Mouse (Mus musculus) midbrain, embryonic 15.5 days (tissue): ENCODE measurements around the gene Wdr41. TPM values are rescaled to one million over a fixed set of nuclear protein-coding genes. Genes with fewer than 3 reads are reported as not detected.

Experiments used
- ATAC-seq: fragments of 200-750 bp; cut with Nextera tagmentation; replicated peaks from 2 replicates; pipeline ENCODE4 v1.8.0; 2017; ENCODE audit warnings: moderate TSS enrichment
- H3K27ac ChIP-seq: fragments of 300-500 bp; sonication (generic); 2 replicates; pipeline ENCODE4 v1.5.1; 2015; ENCODE audit warnings: mild to moderate bottlenecking, inconsistent platforms
- H3K27me3 ChIP-seq: fragments of 300-500 bp; sonication (generic); replicated peaks from 2 replicates; pipeline ENCODE4 v1.6.1; 2015; ENCODE audit warnings: inconsistent platforms
- H3K36me3 ChIP-seq: fragments of 300-500 bp; sonication (generic); replicated peaks from 2 replicates; pipeline ENCODE4 v1.6.1; 2015; ENCODE audit warnings: inconsistent platforms
- H3K4me1 ChIP-seq: fragments of 300-500 bp; sonication (generic); 2 replicates; pipeline ENCODE4 v1.6.1; 2015; ENCODE audit warnings: inconsistent platforms
- H3K4me2 ChIP-seq: fragments of 300-500 bp; sonication (generic); 2 replicates; pipeline ENCODE4 v1.6.1; 2015; ENCODE audit warnings: inconsistent platforms, mild to moderate bottlenecking, moderate library complexity
- H3K4me3 ChIP-seq: fragments of 300-500 bp; sonication (generic); 2 replicates; pipeline ENCODE4 v1.5.1; 2015; ENCODE audit warnings: mild to moderate bottlenecking, inconsistent platforms
- H3K9ac ChIP-seq: fragments of 300-500 bp; sonication (generic); 2 replicates; pipeline ENCODE4 v1.6.1; 2015; ENCODE audit warnings: mild to moderate bottlenecking, inconsistent platforms
- H3K9me3 ChIP-seq: fragments of 300-500 bp; sonication (generic); 2 replicates; pipeline ENCODE4 v1.6.1; 2016; ENCODE audit warnings: inconsistent platforms
- WGBS: fragments of 180-500 bp; shearing (Covaris S2); methylation state at CpG from one replicate; pipeline ENCODE4 v1.1.7; 2015; ENCODE audit warnings: mixed read lengths; 5-methylcytosine and 5-hydroxymethylcytosine counted together
- polyA plus RNA-seq: library from polyadenylated mRNA; unstranded; fragments of >200 nt; fragmentation: Nextera tagmentation; extraction: Ambion mirVana; gene quantifications from 2 replicates; pipeline ENCODE4 v1.2.1, GENCODE M21; 2015

The Wdr41 gene
- polyA plus RNA-seq, 1 experiment from 2014 or later = 24.9 TPM

- Histone ChIP-seq H3K27me3 (no peaks in the 10 kb centered on the region), H3K27ac (no peak overlapping the region), H3K36me3 (no peaks in the 10 kb centered on the region), H3K4me1 (no peaks in the 10 kb centered on the region), H3K4me3 (no peak overlapping the region), H3K9me3 (no peaks in the 10 kb centered on the region), H3K9ac (no peak overlapping the region), H3K4me2 (no peak overlapping the region)
- no peak for ATAC-seq
- WGBS = 75% methylated on average over 9 of the region's 9 CpGs
Measured at GRCm38 (mm10) chr13:95040140-95040738, 64.1 kb downstream of the Wdr41 start.

GRCm38 (mm10) chr13:95044108-95044507 is 68.0 kb downstream of the Wdr41 start:
- no peak overlapping the region for H3K4me2 ChIP-seq
- WGBS = 65% methylated on average over 1 of the region's 1 CpGs
- no peak overlapping the region for H3K27ac ChIP-seq
- no peaks in the 10 kb centered on the region for H3K4me1 ChIP-seq
- no peak overlapping the region for H3K9ac ChIP-seq
- no peaks in the 10 kb centered on the region for H3K27me3 ChIP-seq
- H3K4me3 ChIP-seq = no peak overlapping the region
- H3K36me3 ChIP-seq = no peaks in the 10 kb centered on the region
- no peak for ATAC-seq
- no peaks in the 10 kb centered on the region for H3K9me3 ChIP-seq

GRCm38 (mm10) chr13:95050398-95050797 is 74.3 kb downstream of the Wdr41 start:
- WGBS = 90% methylated on average over 4 of the region's 4 CpGs
- no peak overlapping the region for H3K27ac ChIP-seq
- no peak overlapping the region for H3K4me3 ChIP-seq
- H3K36me3 ChIP-seq = no peaks in the 10 kb centered on the region
- no peak overlapping the region for H3K9ac ChIP-seq
- H3K4me2 ChIP-seq = no peak overlapping the region
- ATAC-seq = no peak
- H3K27me3 ChIP-seq = no peaks in the 10 kb centered on the region
- no peaks in the 10 kb centered on the region for H3K9me3 ChIP-seq
- H3K4me1 ChIP-seq = no peaks in the 10 kb centered on the region

- Histone ChIP-seq H3K4me1 (no peaks in the 10 kb centered on the region), H3K9ac (no peak overlapping the region), H3K9me3 (no peaks in the 10 kb centered on the region), H3K27me3 (no peaks in the 10 kb centered on the region), H3K4me3 (no peak overlapping the region), H3K36me3 (no peaks in the 10 kb centered on the region), H3K4me2 (no peak overlapping the region), H3K27ac (no peak overlapping the region)
- no peak for ATAC-seq
- 88% methylated on average over 3 of the region's 3 CpGs for WGBS
Measured at GRCm38 (mm10) chr13:95052421-95052820, 76.3 kb downstream of the Wdr41 start.

- H3K4me1 ChIP-seq = no peaks in the 10 kb centered on the region
- no peaks in the 10 kb centered on the region for H3K27me3 ChIP-seq
- H3K9me3 ChIP-seq = no peaks in the 10 kb centered on the region
- 60% methylated on average over 1 of the region's 1 CpGs for WGBS
- no peaks in the 10 kb centered on the region for H3K36me3 ChIP-seq
- no peak overlapping the region for H3K4me2 ChIP-seq
- no peak overlapping the region for H3K4me3 ChIP-seq
- no peak overlapping the region for H3K27ac ChIP-seq
- ATAC-seq = no peak
- no peak overlapping the region for H3K9ac ChIP-seq
Measured at GRCm38 (mm10) chr13:95055742-95056388, 79.7 kb downstream of the Wdr41 start.

- no peaks in the 10 kb centered on the region for H3K27me3 ChIP-seq
- no peaks in the 10 kb centered on the region for H3K36me3 ChIP-seq
- H3K4me2 ChIP-seq = no peak overlapping the region
- H3K4me3 ChIP-seq = no peak overlapping the region
- ATAC-seq = no peak
- H3K4me1 ChIP-seq = no peaks in the 10 kb centered on the region
- WGBS = 86% methylated on average over 11 of the region's 11 CpGs
- H3K27ac ChIP-seq = no peak overlapping the region
- H3K9me3 ChIP-seq = no peaks in the 10 kb centered on the region
- H3K9ac ChIP-seq = no peak overlapping the region
Measured at GRCm38 (mm10) chr13:95056501-95057280, 80.5 kb downstream of the Wdr41 start.

GRCm38 (mm10) chr13:95058885-95059284 is 82.7 kb downstream of the Wdr41 start:
- H3K9ac ChIP-seq = no peak overlapping the region
- no peaks in the 10 kb centered on the region for H3K4me1 ChIP-seq
- H3K4me3 ChIP-seq = no peak overlapping the region
- H3K9me3 ChIP-seq = no peaks in the 10 kb centered on the region
- no peaks in the 10 kb centered on the region for H3K36me3 ChIP-seq
- 85% methylated on average over 4 of the region's 4 CpGs for WGBS
- H3K27me3 ChIP-seq = no peaks in the 10 kb centered on the region
- ATAC-seq = no peak
- no peak overlapping the region for H3K4me2 ChIP-seq
- no peak overlapping the region for H3K27ac ChIP-seq

- Histone ChIP-seq H3K4me3 (no peak overlapping the region), H3K9ac (no peak overlapping the region), H3K4me2 (no peak overlapping the region), H3K27me3 (no peaks in the 10 kb centered on the region), H3K4me1 (no peaks in the 10 kb centered on the region), H3K36me3 (no peaks in the 10 kb centered on the region), H3K27ac (no peak overlapping the region), H3K9me3 (no peaks in the 10 kb centered on the region)
- WGBS = 64% methylated on average over 4 of the region's 4 CpGs
- no peak for ATAC-seq
Measured at GRCm38 (mm10) chr13:95063390-95064017, 87.4 kb downstream of the Wdr41 start.

- Histone ChIP-seq H3K9ac (no peak overlapping the region), H3K9me3 (no peaks in the 10 kb centered on the region), H3K27ac (no peak overlapping the region), H3K4me2 (no peak overlapping the region), H3K27me3 (no peaks in the 10 kb centered on the region), H3K36me3 (no peaks in the 10 kb centered on the region), H3K4me3 (no peak overlapping the region), H3K4me1 (no peaks in the 10 kb centered on the region)
- no peak for ATAC-seq
- WGBS = 63% methylated on average over 6 of the region's 6 CpGs
Measured at GRCm38 (mm10) chr13:95067854-95068253, 91.7 kb downstream of the Wdr41 start.

GRCm38 (mm10) chr13:95070268-95070667 is 94.1 kb downstream of the Wdr41 start:
- no peak overlapping the region for H3K9ac ChIP-seq
- no peak overlapping the region for H3K27ac ChIP-seq
- H3K36me3 ChIP-seq = no peaks in the 10 kb centered on the region
- no peaks in the 10 kb centered on the region for H3K9me3 ChIP-seq
- no peak overlapping the region for H3K4me2 ChIP-seq
- H3K4me3 ChIP-seq = no peak overlapping the region
- no peaks in the 10 kb centered on the region for H3K4me1 ChIP-seq
- no peaks in the 10 kb centered on the region for H3K27me3 ChIP-seq
- ATAC-seq = no peak
